21 mouse cellular contexts compared by ENCODE assay signal in the genomic region with DNA sequence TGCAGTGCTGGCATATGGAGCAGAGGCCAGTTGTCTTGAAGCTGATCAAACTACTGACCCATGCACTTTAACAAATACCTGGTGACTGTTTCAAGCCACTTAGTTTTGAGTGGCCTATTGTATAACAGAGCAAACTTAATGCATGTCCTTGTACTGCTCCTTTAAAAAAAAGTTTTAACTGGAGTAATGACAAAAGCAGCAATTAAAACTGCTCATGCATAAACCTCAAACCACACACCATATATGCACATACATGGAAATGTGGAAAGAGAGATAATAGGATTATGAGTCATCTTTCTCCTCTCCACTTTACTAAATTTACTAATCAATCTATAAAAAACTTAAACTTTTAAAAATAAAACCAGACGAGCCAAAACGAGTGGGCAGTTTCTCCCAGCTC. TPM values are rescaled to one million over a fixed set of nuclear protein-coding genes. Genes with fewer than 3 reads are reported as not detected.
"Had no signal": no experiment of that assay in that cellular context is flagged by ENCODE, and none has a peak within 500 bp of the region (broad histone marks: within the 10 kb centered on the region; RNA-seq: fewer than 3 reads in every experiment).

No protein-coding gene starts in this region.

- H3K27me3 ChIP-seq: lung, embryonic 15.5 days; midbrain, embryonic 13.5 days; midbrain, embryonic 15.5 days; neural tube, embryonic 12.5 days; stomach, embryonic 15.5 days had no signal

- DNase-seq: liver, postnatal 0 days; lung, adult 2 months; lung, postnatal 14 days; lung, postnatal 36 days; right cerebral cortex, postnatal 14 days; thymus, adult 2 months; thymus, postnatal 25 days; thymus, postnatal 4 days had no signal

- H3K9ac ChIP-seq: liver, postnatal 0 days; lung, embryonic 15.5 days; midbrain, embryonic 13.5 days; midbrain, embryonic 15.5 days; neural tube, embryonic 12.5 days; stomach, embryonic 15.5 days had no signal

- ATAC-seq: liver, postnatal 0 days; lung, postnatal 0 days; midbrain, embryonic 13.5 days; midbrain, embryonic 15.5 days had no signal

- H3K4me2 ChIP-seq: lung, embryonic 15.5 days; midbrain, embryonic 11.5 days; midbrain, embryonic 13.5 days; midbrain, embryonic 15.5 days; neural tube, embryonic 12.5 days; stomach, embryonic 15.5 days had no signal

- H3K27ac ChIP-seq: lung, embryonic 15.5 days; macrophage; midbrain, embryonic 13.5 days; midbrain, embryonic 15.5 days; neural tube, embryonic 12.5 days; stomach, embryonic 15.5 days; stomach, postnatal 0 days had no signal

- H3K4me3 ChIP-seq: lung, embryonic 15.5 days; midbrain, embryonic 13.5 days; midbrain, embryonic 15.5 days; neural tube, embryonic 12.5 days; stomach, embryonic 15.5 days had no signal

- H3K36me3 ChIP-seq: lung, embryonic 15.5 days; midbrain, embryonic 15.5 days; neural tube, embryonic 12.5 days; stomach, embryonic 15.5 days had no signal

- H3K9me3 ChIP-seq: lung, embryonic 15.5 days; midbrain, embryonic 13.5 days; midbrain, embryonic 15.5 days; neural tube, embryonic 12.5 days; stomach, embryonic 15.5 days had no signal

- H3K4me1 ChIP-seq: lung, embryonic 15.5 days; midbrain, embryonic 13.5 days; midbrain, embryonic 15.5 days; neural tube, embryonic 12.5 days; stomach, embryonic 15.5 days had no signal

RNA-seq across cellular contexts. Expression of gene Lamp5, which starts 43.9 kb away (rescaled TPM):
- total RNA-seq: megakaryocyte progenitor cell, adult 5-6 weeks; monocyte, adult 5-6 weeks; neutrophil, adult 5-6 weeks had no signal
- polyA plus RNA-seq: liver, postnatal 0 days; lung, adult 2 months; lung, postnatal 0 days; macrophage; thymus, adult 2 months; urinary bladder, adult 2 months had no signal
